Mouse (Mus musculus): ENCODE results near the gene Dclk2. TPM values are rescaled to one million over a fixed set of nuclear protein-coding genes. Genes with fewer than 3 reads are reported as not detected.

The Dclk2 gene
- polyA plus RNA-seq, 1 experiment, result 20.7 TPM

GRCm38 (mm10) chr3:86955376-86955775 is 34.7 kb upstream of the Dclk2 start:
- Histone ChIP-seq H3K4me3 (ENCODE audit: low read depth, low read length) (no peak overlapping the region), H3K36me3 (ENCODE audit: control insufficient read depth, insufficient read depth, low read length, poor library complexity, severe bottlenecking) (no peaks in the 10 kb centered on the region), H3K27ac (ENCODE audit: insufficient read depth, low read length) (no peak overlapping the region), H3K27me3 (ENCODE audit: control insufficient read depth, insufficient read depth, low read length, poor library complexity, severe bottlenecking) (no peaks in the 10 kb centered on the region), H3K4me1 (ENCODE audit: control insufficient read depth, insufficient read depth, low read length) (no peaks in the 10 kb centered on the region), H3K9ac (ENCODE audit: low read depth, poor library complexity, severe bottlenecking) (no peak overlapping the region), H3K9me3 (replicated peaks; ENCODE audit: control insufficient read depth, insufficient read depth, low read length, poor library complexity, severe bottlenecking) (0 out of 2 replicates have a peak, but pooled peaks cover 9% of the 10 kb centered on the region)
- no peak for TF ChIP-seq EP300 (IDR thresholded peaks at IDR 0.05; ENCODE audit: insufficient read depth, low read depth, low read length)
- no peak for TF ChIP-seq POLR2A (IDR thresholded peaks at IDR 0.05; ENCODE audit: insufficient read depth, low read length)
- no peak for TF ChIP-seq CTCF (IDR thresholded peaks at IDR 0.05; ENCODE audit: low read depth, low read length)

- TF ChIP-seq EP300 (IDR thresholded peaks at IDR 0.05; ENCODE audit: insufficient read depth, low read depth, low read length), result no peak
- no peak for TF ChIP-seq POLR2A (IDR thresholded peaks at IDR 0.05; ENCODE audit: insufficient read depth, low read length)
- no peak for TF ChIP-seq CTCF (IDR thresholded peaks at IDR 0.05; ENCODE audit: low read depth, low read length)
- Histone ChIP-seq H3K27ac (ENCODE audit: insufficient read depth, low read length) (no peak overlapping the region), H3K27me3 (ENCODE audit: control insufficient read depth, insufficient read depth, low read length, poor library complexity, severe bottlenecking) (no peaks in the 10 kb centered on the region), H3K9me3 (replicated peaks; ENCODE audit: control insufficient read depth, insufficient read depth, low read length, poor library complexity, severe bottlenecking) (0 out of 2 replicates have a peak, but pooled peaks cover 9% of the 10 kb centered on the region), H3K9ac (ENCODE audit: low read depth, poor library complexity, severe bottlenecking) (no peak overlapping the region), H3K4me1 (ENCODE audit: control insufficient read depth, insufficient read depth, low read length) (no peaks in the 10 kb centered on the region), H3K36me3 (ENCODE audit: control insufficient read depth, insufficient read depth, low read length, poor library complexity, severe bottlenecking) (no peaks in the 10 kb centered on the region), H3K4me3 (ENCODE audit: low read depth, low read length) (no peak overlapping the region)
Measured at GRCm38 (mm10) chr3:86954521-86954920, 33.9 kb upstream of the Dclk2 start.

GRCm38 (mm10) chr3:86953819-86954218 is 33.2 kb upstream of the Dclk2 start:
- Histone ChIP-seq H3K9me3 (replicated peaks; ENCODE audit: control insufficient read depth, insufficient read depth, low read length, poor library complexity, severe bottlenecking) (0 out of 2 replicates have a peak, but pooled peaks cover 9% of the 10 kb centered on the region), H3K4me3 (ENCODE audit: low read depth, low read length) (no peak overlapping the region), H3K36me3 (ENCODE audit: control insufficient read depth, insufficient read depth, low read length, poor library complexity, severe bottlenecking) (no peaks in the 10 kb centered on the region), H3K27ac (ENCODE audit: insufficient read depth, low read length) (no peak overlapping the region), H3K9ac (ENCODE audit: low read depth, poor library complexity, severe bottlenecking) (no peak overlapping the region), H3K27me3 (ENCODE audit: control insufficient read depth, insufficient read depth, low read length, poor library complexity, severe bottlenecking) (no peaks in the 10 kb centered on the region), H3K4me1 (ENCODE audit: control insufficient read depth, insufficient read depth, low read length) (no peaks in the 10 kb centered on the region)
- TF ChIP-seq POLR2A (IDR thresholded peaks at IDR 0.05; ENCODE audit: insufficient read depth, low read length) (no peak), CTCF (IDR thresholded peaks at IDR 0.05; ENCODE audit: low read depth, low read length) (peak; percentile 17)

GRCm38 (mm10) chr3:86950652-86951051 is 30.0 kb upstream of the Dclk2 start:
- no peaks in the 10 kb centered on the region for H3K4me1 ChIP-seq (ENCODE audit: control insufficient read depth, insufficient read depth, low read length)
- TF ChIP-seq POLR2A (IDR thresholded peaks at IDR 0.05; ENCODE audit: insufficient read depth, low read length) (no peak), EP300 (IDR thresholded peaks at IDR 0.05; ENCODE audit: insufficient read depth, low read depth, low read length) (no peak), CTCF (IDR thresholded peaks at IDR 0.05; ENCODE audit: low read depth, low read length) (no peak)
- no peak overlapping the region for H3K9ac ChIP-seq (ENCODE audit: low read depth, poor library complexity, severe bottlenecking)
- H3K27me3 ChIP-seq (ENCODE audit: control insufficient read depth, insufficient read depth, low read length, poor library complexity, severe bottlenecking), result no peaks in the 10 kb centered on the region
- no peak overlapping the region for H3K27ac ChIP-seq (ENCODE audit: insufficient read depth, low read length)
- H3K36me3 ChIP-seq (ENCODE audit: control insufficient read depth, insufficient read depth, low read length, poor library complexity, severe bottlenecking), result no peaks in the 10 kb centered on the region
- peaks cover 10% of the 10 kb centered on the region; the same call in 1 of the 2 replicates for H3K9me3 ChIP-seq (replicated peaks; ENCODE audit: control insufficient read depth, insufficient read depth, low read length, poor library complexity, severe bottlenecking)
- no peak overlapping the region for H3K4me3 ChIP-seq (ENCODE audit: low read depth, low read length)

- TF ChIP-seq POLR2A (IDR thresholded peaks at IDR 0.05; ENCODE audit: insufficient read depth, low read length) (no peak), EP300 (IDR thresholded peaks at IDR 0.05; ENCODE audit: insufficient read depth, low read depth, low read length) (no peak), CTCF (IDR thresholded peaks at IDR 0.05; ENCODE audit: low read depth, low read length) (no peak)
- H3K36me3 ChIP-seq (ENCODE audit: control insufficient read depth, insufficient read depth, low read length, poor library complexity, severe bottlenecking), result no peaks in the 10 kb centered on the region
- H3K4me3 ChIP-seq (ENCODE audit: low read depth, low read length), result no peak overlapping the region
- H3K27ac ChIP-seq (ENCODE audit: insufficient read depth, low read length), result no peak overlapping the region
- no peaks in the 10 kb centered on the region for H3K9me3 ChIP-seq (replicated peaks; ENCODE audit: control insufficient read depth, insufficient read depth, low read length, poor library complexity, severe bottlenecking)
- H3K9ac ChIP-seq (ENCODE audit: low read depth, poor library complexity, severe bottlenecking), result no peak overlapping the region
- peaks cover 2% of the 10 kb centered on the region for H3K4me1 ChIP-seq (ENCODE audit: control insufficient read depth, insufficient read depth, low read length)
- no peaks in the 10 kb centered on the region for H3K27me3 ChIP-seq (ENCODE audit: control insufficient read depth, insufficient read depth, low read length, poor library complexity, severe bottlenecking)
Measured at GRCm38 (mm10) chr3:86936254-86936836, 15.7 kb upstream of the Dclk2 start.

GRCm38 (mm10) chr3:86933446-86933845 is 12.8 kb upstream of the Dclk2 start:
- H3K4me1 ChIP-seq (ENCODE audit: control insufficient read depth, insufficient read depth, low read length), result peaks cover 2% of the 10 kb centered on the region
- H3K9ac ChIP-seq (ENCODE audit: low read depth, poor library complexity, severe bottlenecking), result no peak overlapping the region
- H3K4me3 ChIP-seq (ENCODE audit: low read depth, low read length), result no peak overlapping the region
- H3K27ac ChIP-seq (ENCODE audit: insufficient read depth, low read length), result no peak overlapping the region
- 0 out of 2 replicates have a peak, but pooled peaks cover under 1% of the 10 kb centered on the region for H3K9me3 ChIP-seq (replicated peaks; ENCODE audit: control insufficient read depth, insufficient read depth, low read length, poor library complexity, severe bottlenecking)
- no peaks in the 10 kb centered on the region for H3K36me3 ChIP-seq (ENCODE audit: control insufficient read depth, insufficient read depth, low read length, poor library complexity, severe bottlenecking)
- no peaks in the 10 kb centered on the region for H3K27me3 ChIP-seq (ENCODE audit: control insufficient read depth, insufficient read depth, low read length, poor library complexity, severe bottlenecking)
- TF ChIP-seq EP300 (IDR thresholded peaks at IDR 0.05; ENCODE audit: insufficient read depth, low read depth, low read length) (no peak), POLR2A (IDR thresholded peaks at IDR 0.05; ENCODE audit: insufficient read depth, low read length) (no peak), CTCF (IDR thresholded peaks at IDR 0.05; ENCODE audit: low read depth, low read length) (no peak)
